Mouse (Mus musculus): Measurements from ENCODE around the gene Hist2h2ac. TPM values are rescaled to one million over a fixed set of nuclear protein-coding genes. Genes with fewer than 3 reads are reported as not detected.
"Not testable (repeated sequence)": the region's sequence is repeated elsewhere in the genome, so short reads cannot be mapped to it uniquely, and the experiment has no call there.

Gene Hist2h2ac
- total RNA-seq, 2 experiments from 2014 or later, result 37.8 to 39.8 TPM

GRCm38 (mm10) chr3:96250890-96251289 lies 30.2 kb upstream of the Hist2h2ac start:
- DNase-seq (ENCODE audit: low spot score in 2 of 2), result no peak

- no peak for DNase-seq (ENCODE audit: low spot score in 2 of 2)
Observed at GRCm38 (mm10) chr3:96249034-96249345, 28.3 kb upstream of the Hist2h2ac start.

- DNase-seq (ENCODE audit: low spot score in 2 of 2), result no peak
Observed at GRCm38 (mm10) chr3:96248141-96249033, 27.7 kb upstream of the Hist2h2ac start.

GRCm38 (mm10) chr3:96247356-96248140 lies 26.9 kb upstream of the Hist2h2ac start:
- DNase-seq (ENCODE audit: low spot score in 2 of 2), result no peak

- DNase-seq (ENCODE audit: low spot score in 2 of 2), result not testable (repeated sequence)
Observed at GRCm38 (mm10) chr3:96246427-96246856, 25.8 kb upstream of the Hist2h2ac start, which contains the start of gene Hist2h3c1. Gene Hist2h3c1, plus strand, starts transcription at chr3:96246685.

- not testable (repeated sequence) for DNase-seq (ENCODE audit: low spot score in 2 of 2)
Observed at GRCm38 (mm10) chr3:96246018-96246417, 25.3 kb upstream of the Hist2h2ac start.

- peak; percentile 79 to 85 for DNase-seq (ENCODE audit: low spot score in 2 of 2)
Observed at GRCm38 (mm10) chr3:96245003-96245886, 24.6 kb upstream of the Hist2h2ac start, which contains the start of gene Hist2h2aa1. Gene Hist2h2aa1, plus strand, starts transcription at chr3:96245497.

- no peak for DNase-seq (ENCODE audit: low spot score in 2 of 2)
Observed at GRCm38 (mm10) chr3:96243921-96244572, 23.4 kb upstream of the Hist2h2ac start.

GRCm38 (mm10) chr3:96240799-96241197 lies 20.1 kb upstream of the Hist2h2ac start:
- no peak for DNase-seq (ENCODE audit: low spot score in 2 of 2)

GRCm38 (mm10) chr3:96239949-96240798 lies 19.5 kb upstream of the Hist2h2ac start, which contains the start of gene Hist2h2aa2:
Gene Hist2h2aa2, minus strand, starts transcription at chr3:96240276.
- peak; percentile 97 to 100 for DNase-seq (ENCODE audit: low spot score in 2 of 2)

GRCm38 (mm10) chr3:96238954-96239793 lies 18.5 kb upstream of the Hist2h2ac start, which contains the start of gene Hist2h3c2:
Gene Hist2h3c2, minus strand, starts transcription at chr3:96239127.
- not testable (repeated sequence) for DNase-seq (ENCODE audit: low spot score in 2 of 2)

GRCm38 (mm10) chr3:96237904-96238511 lies 17.3 kb upstream of the Hist2h2ac start:
- DNase-seq (ENCODE audit: low spot score in 2 of 2), result no peak

GRCm38 (mm10) chr3:96237335-96237903 lies 16.7 kb upstream of the Hist2h2ac start:
- DNase-seq (ENCODE audit: low spot score in 2 of 2), result no peak

GRCm38 (mm10) chr3:96236834-96237334 lies 16.2 kb upstream of the Hist2h2ac start:
- no peak for DNase-seq (ENCODE audit: low spot score in 2 of 2)

- no peak for DNase-seq (ENCODE audit: low spot score in 2 of 2)
Observed at GRCm38 (mm10) chr3:96235836-96236235, 15.2 kb upstream of the Hist2h2ac start.

GRCm38 (mm10) chr3:96234914-96235313 lies 14.2 kb upstream of the Hist2h2ac start:
- no peak for DNase-seq (ENCODE audit: low spot score in 2 of 2)

GRCm38 (mm10) chr3:96231758-96232120 lies 11.1 kb upstream of the Hist2h2ac start:
- no peak for DNase-seq (ENCODE audit: low spot score in 2 of 2)

Measured in adrenal gland, adult 18-20 months (tissue).